Mouse (Mus musculus) layer of hippocampus, postnatal 10 days (tissue): ENCODE measurements around the gene Hgfac. TPM values are rescaled to one million over a fixed set of nuclear protein-coding genes. Genes with fewer than 3 reads are reported as not detected.

Source experiments
- DNase-seq, 2 experiments: peaks; one replicate each; pipeline ENCODE4 v3.0.0; 2021; ENCODE audit warnings: low spot score in 2 of 2
- long read RNA-seq: library from polyadenylated mRNA; stranded (forward); transcript quantifications from one replicate; pipeline ENCODE4 v2.0.0, GENCODE M21; 2023
- total RNA-seq, 2 experiments: library from RNA; stranded (reverse); gene quantifications; 2 replicates each; pipeline ENCODE4 v1.2.3; 2021

Gene Hgfac
- total RNA-seq = 1 to 10 TPM in 1 of 2 experiments, under 1 TPM in 1; 0.80 to 1.1 TPM
- long read RNA-seq, partial matches to known transcripts = 1 of 1 reads
- long read RNA-seq, other reads (novel, unspliced or antisense) = 0 of 1 reads

DNA sequence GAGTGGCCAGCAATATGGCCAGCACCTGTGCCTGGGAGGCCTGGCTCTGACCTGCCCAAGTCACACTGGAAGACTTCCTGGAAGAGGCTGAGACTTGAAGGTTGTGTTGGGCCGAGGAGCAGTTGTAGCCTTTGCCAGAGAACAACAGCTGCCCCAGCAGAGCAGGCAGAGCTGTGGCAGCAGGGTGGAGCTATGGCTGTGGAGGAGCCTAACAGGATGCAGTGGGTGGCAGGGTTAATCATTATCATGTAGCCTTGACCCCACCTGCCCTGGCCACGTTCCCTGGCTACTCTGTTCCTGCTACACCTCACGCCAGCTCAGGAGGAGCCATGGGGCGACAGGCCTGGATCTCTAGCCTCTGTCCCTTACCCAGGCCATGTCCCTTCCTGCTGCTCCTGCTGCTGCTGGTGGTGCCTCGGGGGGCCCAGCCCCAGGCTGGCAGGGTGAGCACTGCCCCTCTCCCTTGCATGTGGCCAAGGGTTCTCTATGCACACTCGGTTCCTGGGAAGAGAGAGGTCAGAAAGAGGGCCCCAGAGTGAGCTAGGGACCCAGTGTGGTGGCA is at the start of gene Hgfac:
Gene Hgfac, plus strand, starts transcription at position 242 of the 562 bp plus-strand sequence.
- no peak for DNase-seq

- no peak for DNase-seq
Measured at GRCm38 (mm10) chr5:34998754-34999153, 42.6 kb upstream of the Hgfac start.

GRCm38 (mm10) chr5:34999281-34999680 is 42.0 kb upstream of the Hgfac start:
- DNase-seq = no peak

DNA sequence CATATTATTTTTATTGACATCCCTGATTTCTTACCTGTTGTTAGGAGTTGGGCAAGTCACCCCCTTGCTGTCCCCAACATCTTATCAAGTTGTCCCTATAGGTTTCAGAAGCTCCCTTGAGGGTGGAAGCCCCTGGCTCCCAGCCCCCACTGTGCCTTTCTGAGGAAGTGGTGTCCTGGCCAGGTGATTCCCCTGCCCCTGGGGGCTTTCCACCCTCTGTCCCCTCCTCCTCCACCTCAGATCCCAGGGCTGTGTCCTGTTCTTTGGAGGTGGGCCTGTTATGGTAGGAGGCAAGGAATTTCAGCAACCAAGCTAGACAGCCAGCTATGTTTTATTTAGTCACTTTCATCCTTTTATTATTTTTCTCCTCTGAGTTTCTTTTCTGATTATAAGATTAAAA is 41.0 kb upstream of the Hgfac start:
- DNase-seq = no peak

- DNase-seq = no peak
Measured at GRCm38 (mm10) chr5:35001144-35001543, 40.2 kb upstream of the Hgfac start.

DNA sequence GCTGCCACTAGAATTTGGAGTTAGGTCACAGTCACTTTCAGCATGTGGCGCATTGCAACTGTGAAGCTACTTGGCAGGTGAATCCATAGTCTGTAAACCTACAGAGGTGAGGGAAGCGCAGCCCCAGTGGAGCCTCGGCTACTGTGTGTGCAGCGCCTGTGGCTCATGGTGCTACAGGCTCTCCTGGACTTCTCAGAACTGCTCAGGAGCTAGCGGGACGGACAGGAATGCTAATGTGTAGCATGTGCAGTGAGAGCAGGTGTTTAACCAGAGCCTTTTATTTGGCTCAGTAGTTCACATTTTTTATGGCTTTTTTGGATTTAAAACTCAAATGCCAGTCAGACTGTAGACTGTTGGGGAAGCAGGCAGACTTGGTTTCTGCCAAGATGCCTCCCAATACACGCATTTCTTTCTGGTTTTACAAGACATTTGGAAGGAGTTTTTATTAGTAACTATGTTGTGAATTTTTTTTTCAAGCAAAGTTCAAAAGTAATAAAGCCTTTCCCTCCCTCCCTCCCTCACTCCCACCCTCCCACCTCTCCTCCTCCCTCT is 37.6 kb upstream of the Hgfac start:
- DNase-seq = no peak

DNA sequence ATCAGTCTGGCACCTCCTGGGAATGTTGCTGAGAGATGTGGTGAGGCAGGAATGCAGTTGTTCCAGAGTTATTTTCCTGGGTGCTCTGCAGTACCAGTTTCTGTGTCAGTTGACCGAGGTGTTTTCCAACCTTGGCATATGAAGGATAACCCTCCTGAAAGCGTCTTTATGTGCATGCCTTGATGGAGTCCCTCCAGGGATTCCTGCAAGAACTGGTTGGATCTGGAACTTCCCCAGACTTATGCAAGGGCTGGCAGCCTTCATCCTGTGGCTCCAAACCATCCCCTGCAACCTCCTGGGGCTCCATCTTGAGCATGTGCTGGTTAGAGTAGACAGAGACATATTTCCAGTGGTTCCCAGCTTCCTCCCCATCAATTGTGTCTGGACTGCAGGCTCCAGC is 36.5 kb upstream of the Hgfac start:
- DNase-seq = no peak

DNA sequence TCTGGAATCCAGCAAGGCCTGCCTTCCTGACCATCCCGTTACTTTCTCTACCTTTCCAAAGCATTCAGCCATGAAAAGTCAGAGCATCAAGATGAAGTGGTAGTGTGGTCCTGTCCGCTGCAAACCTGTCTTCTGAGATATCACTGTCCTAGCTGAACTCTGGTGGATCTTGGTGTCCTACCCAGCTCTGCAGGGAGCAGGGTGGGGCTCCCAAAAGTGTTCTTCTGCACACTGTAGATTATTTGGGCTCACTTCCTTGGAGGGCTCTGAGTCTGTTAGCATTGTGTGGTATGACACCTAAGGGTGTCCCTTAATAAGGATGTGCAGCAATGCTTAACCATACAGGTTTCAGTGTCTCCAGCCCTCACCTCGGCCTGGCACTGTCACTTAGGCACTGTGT is 35.6 kb upstream of the Hgfac start:
- no peak for DNase-seq

GRCm38 (mm10) chr5:35006599-35006998 is 34.7 kb upstream of the Hgfac start:
- no peak for DNase-seq

DNA sequence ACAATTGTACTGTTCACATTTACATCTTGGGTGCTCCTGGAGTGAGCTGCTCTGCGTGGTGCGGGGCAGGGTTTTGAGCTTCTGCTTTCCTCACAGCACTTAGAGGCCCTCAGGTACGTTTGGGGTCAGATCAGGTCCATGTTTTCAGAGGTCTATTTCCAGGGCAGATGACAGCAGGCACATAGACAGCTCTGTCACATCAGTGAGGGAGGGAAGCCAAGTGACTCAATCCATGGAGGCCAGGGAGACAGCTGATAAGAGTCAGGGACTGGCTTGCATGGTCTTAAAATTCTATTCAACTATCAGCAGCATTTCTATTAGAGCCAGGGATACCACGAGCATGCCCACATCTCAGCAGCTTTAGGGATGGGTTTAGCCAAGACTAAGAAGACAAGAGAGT is 32.1 kb upstream of the Hgfac start:
- DNase-seq = no peak

- no peak for DNase-seq
Measured at GRCm38 (mm10) chr5:35010656-35011055, 30.7 kb upstream of the Hgfac start.

GRCm38 (mm10) chr5:35011156-35011923 is 30.0 kb upstream of the Hgfac start:
- no peak for DNase-seq

DNA sequence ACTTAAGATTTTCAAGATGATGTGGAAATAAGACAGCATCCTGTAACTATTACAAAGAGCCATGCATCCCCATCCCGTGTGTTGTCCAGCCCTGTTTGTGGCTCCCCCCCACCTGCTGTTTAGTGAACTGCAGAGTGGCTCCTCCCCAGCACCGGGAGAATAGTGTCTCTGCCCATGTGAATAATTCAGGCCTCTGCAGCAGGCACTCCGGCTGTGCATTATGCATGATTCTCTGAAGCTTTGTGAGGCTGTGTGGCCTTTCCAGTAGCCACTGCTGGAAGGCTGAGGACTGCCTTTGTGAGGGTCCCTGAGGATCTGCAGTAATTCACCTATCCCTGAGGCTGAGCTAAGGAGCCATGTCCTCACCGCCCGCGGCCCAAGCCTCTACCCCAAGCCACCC is 27.3 kb upstream of the Hgfac start:
- DNase-seq = no peak

- DNase-seq = no peak
Measured at GRCm38 (mm10) chr5:35019673-35020300, 21.5 kb upstream of the Hgfac start.

- DNase-seq = no peak
Measured at GRCm38 (mm10) chr5:35020410-35021241, 20.7 kb upstream of the Hgfac start.

DNA sequence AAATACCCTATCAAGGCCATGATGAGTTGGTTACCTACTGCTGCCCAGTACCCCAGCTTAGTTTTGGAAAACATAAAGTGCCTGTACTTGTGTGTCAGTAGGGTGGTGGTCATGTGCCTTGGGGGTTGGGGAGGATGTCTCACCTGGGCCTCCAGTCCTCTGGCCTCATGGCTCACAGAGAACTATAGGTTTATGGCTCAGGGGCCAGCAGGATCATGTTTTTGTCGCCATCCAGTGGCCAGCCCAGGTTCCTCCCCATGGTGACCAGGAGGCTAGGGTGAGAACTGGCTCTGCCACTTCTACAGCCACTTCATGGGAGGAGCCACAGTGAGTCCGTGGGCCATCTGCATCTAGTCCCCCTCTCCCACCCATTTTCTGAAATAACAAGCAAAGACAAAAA is 16.3 kb upstream of the Hgfac start:
- peak; percentile 59 to 70 for DNase-seq

DNA sequence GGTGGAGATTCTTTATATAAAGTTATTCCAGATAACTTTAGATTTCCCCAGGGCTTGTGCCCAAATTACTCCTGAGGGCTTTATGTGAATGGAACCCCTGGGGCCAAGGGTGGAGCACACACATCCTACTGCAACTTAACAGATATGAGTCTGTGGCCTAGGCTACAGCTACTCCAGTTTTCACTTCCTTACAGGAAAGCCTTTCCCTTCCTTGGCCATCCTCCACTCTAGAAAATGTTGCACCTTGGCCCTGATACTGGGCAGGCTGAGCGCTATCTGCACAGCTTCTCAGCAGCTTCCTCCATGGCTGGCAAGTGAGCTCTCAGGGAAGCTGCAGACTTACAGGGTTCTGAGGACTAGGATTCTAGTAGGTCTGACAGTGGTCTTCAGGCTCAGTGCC is 12.0 kb upstream of the Hgfac start:
- no peak for DNase-seq

DNA sequence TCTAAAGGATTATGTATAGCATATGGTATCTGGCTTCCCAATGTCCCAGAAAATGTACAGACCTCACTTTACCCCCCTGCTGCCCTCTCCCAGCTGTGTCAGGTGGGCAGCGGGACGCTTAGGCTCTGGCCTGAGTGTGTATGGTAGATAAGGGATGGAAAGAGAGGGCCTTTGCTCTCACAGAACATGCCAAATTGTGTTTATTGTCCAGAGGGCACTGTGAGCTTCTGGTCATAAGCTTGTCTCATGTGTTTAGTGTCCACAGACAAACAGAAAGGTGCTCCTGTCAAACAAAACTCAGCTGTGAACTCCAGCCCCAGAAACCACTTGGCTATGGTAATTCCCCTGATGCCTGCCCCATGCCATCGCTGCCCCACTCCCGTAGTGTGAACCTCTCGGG is 11.6 kb upstream of the Hgfac start:
- no peak for DNase-seq

DNA sequence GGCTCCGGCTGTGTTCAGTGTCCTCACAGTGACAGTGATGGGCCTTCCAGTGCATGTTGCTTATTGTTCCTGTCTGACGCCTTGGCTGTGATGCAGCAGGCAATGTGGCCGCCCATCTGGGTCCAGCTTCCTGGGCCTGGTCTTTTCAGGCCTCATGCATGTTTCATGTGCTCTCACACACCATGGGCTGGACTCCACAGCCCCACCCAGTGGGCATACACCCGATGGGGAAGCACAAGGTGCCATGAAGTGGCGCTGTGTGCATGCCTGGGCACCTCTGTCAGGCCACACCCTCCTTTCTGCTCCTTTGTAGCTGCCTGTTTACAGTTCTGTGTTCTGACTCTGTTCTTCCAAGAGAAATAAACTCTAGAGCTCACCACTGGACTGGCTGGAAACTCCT is 8.2 kb upstream of the Hgfac start:
- DNase-seq = peak; percentile 42 to 51

- DNase-seq = peak in 1 of 2 experiments; percentile 32
Measured at GRCm38 (mm10) chr5:35033619-35034018, 7.7 kb upstream of the Hgfac start.

GRCm38 (mm10) chr5:35035141-35035540 is 6.2 kb upstream of the Hgfac start:
- DNase-seq = no peak
